Mouse (Mus musculus) testis, adult 2 months (tissue): ENCODE measurements around the gene Rpn1.

Source experiments
- CTCF ChIP-seq: fragments of 200-500 bp; IDR thresholded peaks from 2 replicates; pipeline ENCODE4 v1.5.1; 2012; ENCODE audit warnings: low read depth, mild to moderate bottlenecking, inconsistent platforms, low read length, moderate library complexity; ENCODE audit not compliant: control insufficient read depth, insufficient read depth, insufficient replicate concordance
- POLR2A ChIP-seq: fragments of 200-500 bp; IDR thresholded peaks from 2 replicates; pipeline ENCODE4 v1.6.1; 2012; ENCODE audit warnings: low read depth, mild to moderate bottlenecking, inconsistent platforms, low read length, moderate library complexity; ENCODE audit not compliant: control insufficient read depth

GRCm38 (mm10) chr6:88138485-88138884 is 54.2 kb downstream of the Rpn1 start:
- TF ChIP-seq POLR2A (no peak), CTCF (no peak)
